Mouse (Mus musculus): ENCODE data around the gene Trpm4.
"Not testable (repeated sequence)": the region's sequence is repeated elsewhere in the genome, so short reads cannot be mapped to it uniquely, and the experiment has no call there.

Trpm4 gene

GRCm38 (mm10) chr7:45312023-45312422 is 21.6 kb downstream of the Trpm4 start:
- DNase-seq, result peak in 1 of 2 experiments; percentile 30

GRCm38 (mm10) chr7:45309455-45309854 is 24.1 kb downstream of the Trpm4 start:
- peak; percentile 75 to 78 for DNase-seq

- peak in 1 of 2 experiments; percentile 36 for DNase-seq
These were observed 24.9 kb downstream of the Trpm4 start for GRCm38 (mm10) chr7:45308551-45309240.

DNA sequence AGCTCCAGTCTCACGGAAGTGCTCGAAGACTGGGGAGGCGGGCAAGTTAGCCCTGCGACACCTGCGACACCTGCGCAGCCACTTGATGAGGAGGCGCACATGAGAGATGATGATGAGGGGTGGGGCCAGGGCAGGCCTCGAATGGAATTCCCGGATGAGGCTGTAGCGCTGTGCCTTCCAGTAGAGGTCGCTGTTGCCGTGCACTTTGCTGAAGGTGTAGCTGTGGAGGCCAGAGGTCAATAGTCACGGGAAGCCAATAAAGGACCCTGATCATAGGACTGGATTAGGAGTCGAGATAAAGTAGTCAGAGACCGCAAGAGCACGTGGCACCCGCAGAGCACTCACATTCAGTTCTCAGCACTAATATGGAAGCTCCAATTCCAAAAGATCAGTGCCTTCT is 28.3 kb downstream of the Trpm4 start:
- peak; percentile 80 to 85 for DNase-seq

- DNase-seq, result peak in 1 of 2 experiments; percentile 13
These were observed 28.7 kb downstream of the Trpm4 start for GRCm38 (mm10) chr7:45304869-45305268.

DNA sequence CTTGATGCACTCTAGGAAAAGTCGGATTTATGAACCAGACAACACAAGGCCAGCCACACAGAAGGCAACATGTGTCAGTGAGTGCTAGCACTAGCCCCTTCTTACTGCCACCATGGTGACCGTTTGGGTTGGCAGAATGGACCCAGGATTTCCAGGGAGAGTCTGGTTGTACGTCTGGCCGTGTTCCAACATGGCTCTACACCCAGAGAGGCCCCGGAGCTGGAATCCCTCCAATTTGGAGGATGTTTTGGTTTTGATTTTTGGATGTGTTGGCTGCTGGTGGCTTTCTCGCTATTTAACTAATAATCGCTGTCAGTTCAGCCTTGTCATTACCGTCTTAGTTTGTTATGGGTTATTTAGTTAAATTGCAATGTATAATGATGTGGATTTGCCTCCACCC is 31.0 kb downstream of the Trpm4 start:
- DNase-seq, result no peak

DNA sequence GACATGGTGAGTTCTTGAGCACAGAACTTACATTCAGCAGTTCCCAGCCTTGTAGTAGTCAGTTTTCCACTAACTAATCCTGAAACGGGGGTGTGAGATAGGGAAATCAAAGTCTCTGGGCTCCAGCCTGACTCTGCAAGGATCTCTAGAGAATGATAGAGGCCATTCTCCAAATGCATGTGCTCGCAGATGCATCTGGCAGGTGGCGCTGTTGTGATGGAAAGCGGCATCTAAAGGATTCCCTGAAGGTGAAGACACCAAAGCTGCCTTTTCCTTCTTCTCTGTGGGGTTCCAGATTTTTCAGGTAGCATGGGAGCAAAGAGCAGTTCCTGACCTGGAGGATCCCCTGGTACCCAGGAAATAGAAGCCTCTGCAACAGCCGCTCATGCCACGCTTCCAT is 33.3 kb downstream of the Trpm4 start:
- peak; percentile 86 to 88 for DNase-seq

DNA sequence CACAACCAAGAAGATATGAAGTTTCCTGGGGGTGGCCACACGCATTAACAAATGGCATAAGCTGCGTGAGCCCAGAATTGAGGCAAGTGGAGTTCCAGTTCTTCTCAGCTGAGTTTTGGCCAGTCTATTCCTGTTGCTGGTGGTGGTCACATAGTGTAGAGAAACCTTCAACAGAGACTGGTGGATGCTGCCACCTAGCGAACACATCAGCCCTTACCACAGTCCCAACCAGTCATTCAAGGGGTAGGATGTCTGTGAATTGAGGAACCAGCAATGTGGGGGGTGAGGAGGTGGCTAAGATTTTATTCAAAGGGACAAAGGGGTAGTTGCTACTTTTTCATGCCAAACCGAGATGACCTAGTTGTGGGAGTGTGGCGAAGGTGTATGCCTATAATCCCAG is 33.8 kb downstream of the Trpm4 start:
- DNase-seq, result peak; percentile 78 to 83

- DNase-seq, result no peak
These were observed 36.0 kb downstream of the Trpm4 start for GRCm38 (mm10) chr7:45297563-45297962.

DNA sequence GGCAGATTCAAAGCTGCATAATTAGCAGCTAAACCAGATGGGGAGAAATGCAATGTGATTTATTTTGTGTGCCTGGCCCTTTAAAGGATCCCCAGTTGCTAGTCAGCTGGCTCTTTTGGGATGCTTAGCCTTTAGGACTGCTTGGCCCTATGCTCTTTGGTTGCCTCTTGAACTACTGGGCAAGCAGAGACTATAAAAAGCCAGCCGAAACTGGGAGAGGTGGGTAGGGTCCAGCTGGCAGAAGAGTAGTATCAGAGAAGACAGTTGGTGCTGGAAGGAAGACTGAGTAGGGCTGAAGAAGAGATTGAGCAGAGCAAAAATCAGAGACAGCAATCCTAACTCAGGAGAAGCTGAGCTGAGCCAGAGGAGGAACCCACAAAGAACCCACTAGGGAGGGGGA is 37.0 kb downstream of the Trpm4 start:
- DNase-seq, result no peak

DNA sequence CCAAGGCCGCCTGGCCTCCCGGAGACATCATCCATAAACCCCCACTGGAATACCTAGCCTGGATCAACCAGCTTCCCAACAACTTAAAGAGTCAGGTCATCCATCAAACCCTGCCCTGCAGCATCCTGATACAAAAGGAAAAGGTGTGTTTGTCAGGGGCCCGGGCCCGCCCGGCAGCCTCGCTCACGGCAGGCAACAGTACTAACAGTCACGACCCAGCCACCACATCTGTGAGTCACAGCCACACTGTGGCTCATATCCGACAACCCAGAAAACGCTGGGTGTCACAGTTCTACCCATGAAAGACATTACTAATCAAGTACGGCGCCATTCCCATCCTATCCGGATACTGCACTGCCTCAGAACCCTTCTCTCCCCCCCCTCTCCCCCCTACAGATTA is 47.1 kb downstream of the Trpm4 start:
- no peak for DNase-seq

DNA sequence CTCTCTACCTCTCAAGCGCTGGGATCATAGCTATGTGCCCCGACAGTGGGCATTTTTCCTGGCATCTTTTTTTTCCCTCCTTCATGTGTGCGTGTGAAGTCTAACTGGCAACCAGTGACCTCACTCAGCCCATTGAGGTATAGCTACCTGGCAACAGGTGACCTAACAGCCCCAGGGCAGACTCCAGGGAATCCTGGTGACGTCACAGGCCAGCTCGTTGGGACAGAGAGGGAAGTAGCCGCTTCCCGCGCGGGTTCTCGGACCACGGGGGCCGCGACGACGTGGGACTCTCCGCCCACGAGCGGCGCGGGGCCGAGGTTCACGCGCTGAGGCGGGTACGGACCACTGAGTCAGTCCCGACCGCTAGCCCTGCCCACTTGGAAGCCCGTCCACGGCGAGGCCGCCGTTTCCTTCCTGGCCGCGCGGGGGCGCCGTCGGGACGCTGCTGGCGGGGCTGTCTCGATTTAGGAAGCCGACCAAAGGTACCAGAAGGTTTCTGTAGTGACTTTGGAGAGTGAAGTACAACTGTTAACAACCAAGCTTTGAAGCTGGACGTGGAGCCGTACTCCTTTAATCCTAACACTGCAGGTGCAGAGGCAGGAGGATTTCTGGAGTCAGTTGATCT is 56.3 kb downstream of the Trpm4 start, which contains the start of gene Slc6a21:
TSS of gene Slc6a21 (plus strand) at position 378 of the 625 bp plus-strand sequence.
- peak; percentile 83 to 87 for DNase-seq

- no peak for DNase-seq
These were observed 59.9 kb downstream of the Trpm4 start for GRCm38 (mm10) chr7:45273672-45274071.

GRCm38 (mm10) chr7:45272786-45273412 is 60.7 kb downstream of the Trpm4 start:
- no peak for DNase-seq

DNA sequence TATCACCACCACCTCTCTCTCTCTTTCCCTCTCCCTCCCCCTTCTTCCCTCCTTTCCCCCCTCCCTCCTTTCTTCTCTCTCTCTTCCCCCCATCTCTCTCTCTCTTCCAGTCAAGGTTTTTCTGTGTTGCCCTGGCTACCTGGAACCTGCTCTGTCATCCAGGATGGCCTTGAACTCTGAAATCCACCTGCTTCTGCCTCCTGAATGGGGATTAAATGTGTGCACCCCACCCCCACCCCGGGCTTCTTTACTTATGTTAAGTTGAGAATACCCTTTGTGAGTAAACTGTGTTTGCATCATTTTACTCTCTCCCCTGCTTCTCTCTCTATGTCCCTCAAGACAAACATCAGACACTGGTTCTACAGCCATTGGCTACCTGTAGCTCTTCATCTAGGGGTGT is 68.1 kb downstream of the Trpm4 start:
- no peak for DNase-seq

DNA sequence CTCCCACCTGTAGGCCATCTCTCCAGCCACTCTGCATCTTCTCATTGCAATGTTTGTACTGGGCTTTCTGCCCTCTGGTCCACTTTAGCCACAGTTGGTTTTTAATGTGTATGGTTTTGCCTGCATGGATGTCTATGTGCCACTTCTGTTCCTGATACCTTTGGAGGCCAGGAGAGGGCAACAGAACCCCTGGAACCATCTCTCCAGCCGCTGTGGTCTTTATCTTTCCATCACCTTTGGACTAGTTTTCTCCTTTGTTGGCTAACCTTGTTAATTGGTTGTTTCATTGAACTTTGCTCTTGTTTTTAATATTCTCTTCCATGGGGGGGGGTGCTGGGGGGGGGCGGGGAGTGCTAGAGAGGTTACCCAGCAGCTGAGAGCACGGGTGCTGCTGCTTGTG is 69.2 kb downstream of the Trpm4 start:
- no peak for DNase-seq

GRCm38 (mm10) chr7:45263006-45263607 is 70.5 kb downstream of the Trpm4 start:
- DNase-seq, result no peak

GRCm38 (mm10) chr7:45262266-45262665 is 71.3 kb downstream of the Trpm4 start:
- no peak for DNase-seq

DNA sequence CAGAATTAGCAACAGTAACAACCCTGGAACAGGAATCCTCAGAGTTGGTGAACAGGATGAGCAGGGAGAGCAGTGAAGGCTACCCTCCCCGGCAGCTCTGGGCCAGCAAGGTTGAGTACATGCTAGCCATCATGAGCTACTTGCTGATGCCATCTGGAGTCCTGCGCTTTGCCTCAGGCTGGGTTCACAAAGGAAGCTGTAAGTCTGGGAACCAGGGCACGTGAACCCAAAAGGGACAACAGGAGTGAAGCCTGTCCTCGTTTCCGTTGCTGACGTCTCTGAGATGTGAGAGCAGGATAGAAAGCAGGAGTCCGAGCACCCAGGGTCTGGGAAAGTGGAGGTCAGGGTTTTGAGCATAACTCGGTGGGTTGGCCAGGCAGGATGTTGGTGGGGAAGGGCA is 74.3 kb downstream of the Trpm4 start:
- no peak for DNase-seq

DNA sequence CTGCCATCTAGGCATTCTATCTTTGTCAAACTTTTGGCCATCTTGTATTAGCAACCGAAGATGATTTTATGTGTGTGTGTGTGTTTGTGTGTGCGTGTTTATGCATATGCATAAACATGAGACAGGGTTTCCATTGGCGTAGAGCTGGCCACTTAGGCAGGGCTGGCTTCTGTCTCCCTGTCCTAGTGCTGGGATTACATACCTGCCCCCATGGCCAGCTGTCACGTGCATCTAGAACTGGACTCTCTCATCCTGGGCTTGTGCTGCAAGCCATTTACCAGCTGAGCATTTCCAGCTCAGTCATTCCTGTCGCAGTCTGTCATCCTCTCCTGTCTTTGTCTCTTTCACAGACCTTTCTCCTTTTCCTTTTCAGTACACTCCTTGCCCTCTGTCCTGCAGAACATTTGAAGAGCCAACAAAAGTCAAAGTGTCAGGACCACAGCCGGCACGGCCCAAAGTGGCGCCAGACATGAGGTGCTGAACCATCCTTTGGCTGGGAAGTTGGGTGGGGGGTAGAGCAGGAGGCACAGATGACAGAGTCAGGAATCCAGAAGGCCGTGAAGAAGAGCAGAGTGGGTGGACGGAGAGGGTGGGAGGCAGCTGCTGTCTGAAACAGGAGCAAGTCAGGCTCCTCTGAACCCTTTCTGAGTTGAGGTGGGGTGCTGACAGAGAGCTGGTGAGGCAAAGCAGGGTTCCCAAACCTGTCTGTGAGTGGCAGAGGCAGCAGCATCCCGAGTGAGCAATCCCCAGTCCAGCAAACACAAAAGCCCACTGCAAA is 76.3 kb downstream of the Trpm4 start:
- no peak for DNase-seq

GRCm38 (mm10) chr7:45255822-45256221 is 77.8 kb downstream of the Trpm4 start:
- DNase-seq, result not testable (repeated sequence)

GRCm38 (mm10) chr7:45253806-45254205 is 79.8 kb downstream of the Trpm4 start:
- no peak for DNase-seq

Data from kidney, postnatal 4 days (tissue).